Mouse (Mus musculus) c-Kit-positive CD71-positive TER-119-positive erythroid progenitor cells, embryonic 14.5 days (primary cell): ENCODE data around the gene Etv1.
"Not testable (repeated sequence)": the region's sequence is repeated elsewhere in the genome, so short reads cannot be mapped to it uniquely, and the experiment has no call there.

Experiments used
- DNase-seq: peaks from one replicate; pipeline ENCODE4 v3.0.0-alpha.2; 2013; ENCODE audit warnings: low spot score

Gene Etv1

GRCm38 (mm10) chr12:38818320-38818719 is 39.1 kb downstream of the Etv1 start:
- no peak for DNase-seq

- DNase-seq: no peak
Measured at GRCm38 (mm10) chr12:38820642-38821041, 41.5 kb downstream of the Etv1 start.

- DNase-seq: no peak
Measured at GRCm38 (mm10) chr12:38824405-38824804, 45.2 kb downstream of the Etv1 start.

GRCm38 (mm10) chr12:38832981-38833380 is 53.8 kb downstream of the Etv1 start:
- no peak for DNase-seq

- DNase-seq: no peak
Measured at GRCm38 (mm10) chr12:38834581-38834980, 55.4 kb downstream of the Etv1 start.

GRCm38 (mm10) chr12:38834986-38835385 is 55.8 kb downstream of the Etv1 start:
- DNase-seq: not testable (repeated sequence)

- no peak for DNase-seq
Measured at GRCm38 (mm10) chr12:38843801-38844295, 64.7 kb downstream of the Etv1 start.

- DNase-seq: no peak
Measured at GRCm38 (mm10) chr12:38847500-38848261, 68.5 kb downstream of the Etv1 start.

- DNase-seq: no peak
Measured at GRCm38 (mm10) chr12:38849994-38850393, 70.8 kb downstream of the Etv1 start.

- no peak for DNase-seq
Measured at GRCm38 (mm10) chr12:38854274-38854673, 75.1 kb downstream of the Etv1 start.

- no peak for DNase-seq
Measured at GRCm38 (mm10) chr12:38854751-38855150, 75.6 kb downstream of the Etv1 start.

- no peak for DNase-seq
Measured at GRCm38 (mm10) chr12:38859675-38860074, 80.5 kb downstream of the Etv1 start.

- DNase-seq: no peak
Measured at GRCm38 (mm10) chr12:38860168-38861115, 81.3 kb downstream of the Etv1 start.

- no peak for DNase-seq
Measured at GRCm38 (mm10) chr12:38863395-38863794, 84.2 kb downstream of the Etv1 start.

GRCm38 (mm10) chr12:38863982-38864828 is 85.0 kb downstream of the Etv1 start:
- DNase-seq: no peak

GRCm38 (mm10) chr12:38874470-38874995 is 95.4 kb downstream of the Etv1 start:
- no peak for DNase-seq

- no peak for DNase-seq
Measured at GRCm38 (mm10) chr12:38904516-38904915, 125.3 kb downstream of the Etv1 start.

GRCm38 (mm10) chr12:38906314-38906713 is 127.1 kb downstream of the Etv1 start:
- no peak for DNase-seq

GRCm38 (mm10) chr12:38906812-38907211 is 127.6 kb downstream of the Etv1 start:
- no peak for DNase-seq

GRCm38 (mm10) chr12:38908947-38909346 is 129.8 kb downstream of the Etv1 start:
- no peak for DNase-seq
